Comparison of ENCODE assay signal across 12 mouse cellular contexts in the genomic region with DNA sequence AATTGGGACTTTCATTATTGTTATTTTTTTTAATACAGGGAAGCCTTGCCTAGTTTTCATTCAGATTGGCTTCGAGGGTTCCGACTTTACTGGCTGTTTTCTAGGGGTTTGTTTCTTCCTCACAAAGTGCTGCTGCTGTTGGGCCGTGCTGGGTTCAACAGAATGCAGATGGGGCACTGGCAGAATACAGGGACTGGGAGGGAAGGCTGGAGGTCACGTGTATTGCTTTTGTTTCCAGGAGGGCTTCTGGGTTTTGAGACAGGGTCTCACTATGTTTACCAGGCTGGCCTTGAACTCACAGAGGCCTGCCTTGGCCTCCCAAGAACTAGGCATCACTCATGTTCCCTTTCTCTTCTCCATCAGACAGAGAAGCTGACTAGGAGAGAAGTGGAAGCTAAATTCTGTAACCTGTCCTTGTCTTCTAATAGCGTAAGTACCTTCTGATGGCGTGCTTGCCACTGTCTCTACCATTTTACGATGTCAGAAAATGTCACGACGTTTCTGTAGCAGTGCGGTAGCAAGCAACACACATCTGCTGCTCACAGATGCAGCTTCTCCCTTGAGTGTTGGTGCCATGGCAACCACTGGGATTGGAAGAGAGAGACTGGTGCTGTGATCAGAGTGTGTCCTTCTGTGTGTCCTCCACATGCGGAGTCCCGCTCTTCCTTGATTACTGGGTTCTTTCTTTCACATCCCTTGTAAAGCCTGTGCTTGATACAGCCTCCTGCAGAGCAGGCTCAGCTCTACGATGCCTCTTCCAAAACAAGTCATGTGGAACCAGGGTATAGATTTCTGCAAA. TPM values are rescaled to one million over a fixed set of nuclear protein-coding genes. Genes with fewer than 3 reads are reported as not detected.
A peak's percentile ranks its signal among the peaks of the same experiment; 100 is the strongest.
DNase-seq lines count a peak whose midpoint lies in the region; ATAC-seq and TF ChIP-seq lines count a peak whose summit lies in the region.
"Had no signal": no experiment of that assay in that cellular context is flagged by ENCODE, and none has a peak within 500 bp of the region (broad histone marks: within the 10 kb centered on the region; RNA-seq: fewer than 3 reads in every experiment).

No protein-coding gene starts in this region.

- H3K27ac ChIP-seq in forebrain, embryonic 16.5 days (ENCODE audit: low read length) = no peak overlapping the region; the same call in 1 of the 2 replicates
- peak overlapping the region; percentile 71 for H3K27ac ChIP-seq in hindbrain, embryonic 12.5 days
- peak overlapping the region; percentile 59; the same call in 1 of the 2 replicates for H3K27ac ChIP-seq in left cerebral cortex, adult 2 months
- H3K27ac ChIP-seq in neural tube, embryonic 15.5 days (replicated peaks) = peak overlapping the region; percentile 75
- H3K27ac ChIP-seq: heart, adult 2 months; kidney, embryonic 15.5 days; liver, embryonic 14.5 days had no signal

- H3K27me3 ChIP-seq in forebrain, embryonic 16.5 days (replicated peaks; ENCODE audit: control insufficient read depth, insufficient read depth, low read length) = no peaks in the 10 kb centered on the region
- no peaks in the 10 kb centered on the region for H3K27me3 ChIP-seq in hindbrain, embryonic 12.5 days
- H3K27me3 ChIP-seq in neural tube, embryonic 15.5 days (replicated peaks) = no peaks in the 10 kb centered on the region
- H3K27me3 ChIP-seq: kidney, embryonic 15.5 days had no signal

- H3K4me1 ChIP-seq in forebrain, embryonic 16.5 days (replicated peaks; ENCODE audit: control insufficient read depth, insufficient read depth, low read length) = 0 out of 2 replicates have a peak, but pooled peaks cover 3% of the 10 kb centered on the region
- H3K4me1 ChIP-seq in hindbrain, embryonic 12.5 days = 0 out of 2 replicates have a peak, but pooled peaks cover 3% of the 10 kb centered on the region
- H3K4me1 ChIP-seq in neural tube, embryonic 15.5 days = peaks cover 10% of the 10 kb centered on the region; the same call in 1 of the 2 replicates
- H3K4me1 ChIP-seq: kidney, embryonic 15.5 days had no signal

- H3K4me3 ChIP-seq in forebrain, embryonic 16.5 days (replicated peaks; ENCODE audit: low read length) = no peak overlapping the region
- no peak overlapping the region for H3K4me3 ChIP-seq in hindbrain, embryonic 12.5 days
- H3K4me3 ChIP-seq in left cerebral cortex, adult 2 months = no peak overlapping the region
- H3K4me3 ChIP-seq in neural tube, embryonic 15.5 days (replicated peaks) = no peak overlapping the region
- H3K4me3 ChIP-seq: heart, adult 2 months; kidney, embryonic 15.5 days had no signal

- H3K4me2 ChIP-seq in forebrain, embryonic 16.5 days (ENCODE audit: low read length) = no peak overlapping the region
- no peak overlapping the region for H3K4me2 ChIP-seq in hindbrain, embryonic 12.5 days (replicated peaks)
- no peak overlapping the region for H3K4me2 ChIP-seq in neural tube, embryonic 15.5 days
- H3K4me2 ChIP-seq: kidney, embryonic 15.5 days had no signal

- intact Hi-C loops in left cerebral cortex, adult 2 months (cut with DNase I) = no loop called here
- intact Hi-C loops in heart, postnatal 25 days (cut with DNase I) = no loop called here

- WGBS in forebrain, embryonic 16.5 days = 73% methylated on average over 13 of the region's 13 CpGs
- 74% methylated on average over 13 of the region's 13 CpGs for WGBS in hindbrain, embryonic 12.5 days
- WGBS in neural tube, embryonic 15.5 days = 32% methylated on average over 13 of the region's 13 CpGs

- ATAC-seq in forebrain, embryonic 16.5 days = peak; percentile 86
- peak; percentile 86 for ATAC-seq in hindbrain, embryonic 12.5 days (ENCODE audit: low FRiP score)
- ATAC-seq in neural tube, embryonic 15.5 days (ENCODE audit: low FRiP score) = peak; percentile 89
- no peak for ATAC-seq in erythroid progenitor cell, adult 5-6 weeks (replicated peaks; ENCODE audit: low FRiP score, poor library complexity, severe bottlenecking)

- no peak overlapping the region for H3K9ac ChIP-seq in forebrain, embryonic 16.5 days (replicated peaks; ENCODE audit: low read depth, low read length)
- H3K9ac ChIP-seq in hindbrain, embryonic 12.5 days = no peak overlapping the region
- H3K9ac ChIP-seq in neural tube, embryonic 15.5 days (replicated peaks) = no peak overlapping the region
- H3K9ac ChIP-seq: kidney, embryonic 15.5 days; liver, embryonic 14.5 days had no signal

- peak in 1 of 2 experiments; percentile 41 for DNase-seq in left cerebral cortex, adult 2 months (ENCODE audit: extremely low spot score in 1 of 2, low spot score in 2 of 2)
- no peak for DNase-seq in thymus, adult 18-20 months
- no peak for DNase-seq in heart, postnatal 25 days (ENCODE audit: low spot score)
- DNase-seq in gastrocnemius, adult 8-10 months (ENCODE audit: low spot score in 2 of 2) = no peak
- DNase-seq: adrenal gland, postnatal 36 days; heart, adult 2 months had no signal

- no peak for TF ChIP-seq CTCF in left cerebral cortex, adult 2 months (IDR thresholded peaks at IDR 0.05)

- H3K36me3 ChIP-seq in forebrain, embryonic 16.5 days (ENCODE audit: control insufficient read depth, insufficient read depth) = no peaks in the 10 kb centered on the region; the same call in 1 of the 2 replicates
- peaks cover 16% of the 10 kb centered on the region for H3K36me3 ChIP-seq in hindbrain, embryonic 12.5 days
- H3K36me3 ChIP-seq in neural tube, embryonic 15.5 days = peaks cover 18% of the 10 kb centered on the region

- no peaks in the 10 kb centered on the region for H3K9me3 ChIP-seq in forebrain, embryonic 16.5 days (ENCODE audit: control insufficient read depth, low read length)
- H3K9me3 ChIP-seq in hindbrain, embryonic 12.5 days (replicated peaks) = no peaks in the 10 kb centered on the region
- H3K9me3 ChIP-seq in neural tube, embryonic 15.5 days (replicated peaks) = no peaks in the 10 kb centered on the region
- H3K9me3 ChIP-seq: kidney, embryonic 15.5 days had no signal

RNA-seq across cellular contexts. Expression of a gene that starts 21.8 kb away (rescaled TPM):
- 316 and 322 TPM in 2 replicates for polyA plus RNA-seq in forebrain, embryonic 16.5 days (2015; fragmentation: Nextera tagmentation; extraction: Ambion mirVana)
- polyA plus RNA-seq in hindbrain, embryonic 12.5 days (2016; fragmentation: Nextera tagmentation; extraction: Ambion mirVana) = 261 and 288 TPM in 2 replicates
- 100 to 1,000 TPM; 155 to 157 TPM for total RNA-seq in left cerebral cortex, adult 2 months (2021)
- 317 and 351 TPM in 2 replicates for polyA plus RNA-seq in neural tube, embryonic 15.5 days (2015; fragmentation: Nextera tagmentation; extraction: Ambion mirVana)
- 38.9 and 114 TPM in 2 replicates for total RNA-seq in erythroid progenitor cell, adult 5-6 weeks (2015; ENCODE audit: low replicate concordance)
- 50.6 and 86.5 TPM in 2 replicates for total RNA-seq in erythroid progenitor cell, adult 5-6 weeks (2017; ENCODE audit: low replicate concordance)
- 100 to 1,000 TPM; 107 to 116 TPM for total RNA-seq in heart, postnatal 25 days (2021)
- total RNA-seq in gastrocnemius, adult 8-10 months (2022) = 100 to 1,000 TPM; 139 to 157 (median 152) TPM
